Mouse (Mus musculus) embryonic fibroblast, embryonic 13.5 days (primary cell): Measurements from ENCODE around the gene Myoc. TPM values are rescaled to one million over a fixed set of nuclear protein-coding genes. Genes with fewer than 3 reads are reported as not detected.

ENCODE experiments used
- H3K27ac ChIP-seq: 2 replicates; pipeline ENCODE4 v1.5.1; 2012; ENCODE audit warnings: low read length, control low read depth, inconsistent platforms; ENCODE audit not compliant: insufficient read depth
- H3K4me1 ChIP-seq: 2 replicates; pipeline ENCODE4 v1.6.1; 2011; ENCODE audit warnings: low read length; ENCODE audit not compliant: control insufficient read depth, insufficient read depth
- H3K4me3 ChIP-seq: 2 replicates; pipeline ENCODE4 v1.5.1; 2011; ENCODE audit warnings: mild to moderate bottlenecking, control low read depth, low read length; ENCODE audit not compliant: insufficient read depth
- CTCF ChIP-seq: IDR thresholded peaks from 2 replicates; pipeline ENCODE4 v1.5.1; 2011; ENCODE audit warnings: mild to moderate bottlenecking, control low read depth, low read length, moderate library complexity, borderline replicate concordance; ENCODE audit not compliant: insufficient read depth
- POLR2A ChIP-seq: IDR thresholded peaks from 2 replicates; pipeline ENCODE4 v1.6.1; 2011; ENCODE audit warnings: low read depth, mild to moderate bottlenecking, control low read depth, low read length, moderate library complexity
- polyA plus RNA-seq: library from polyadenylated mRNA; stranded (reverse); fragments of >200 nt; gene quantifications from 2 replicates; pipeline ENCODE4 v1.2.4, GENCODE M21; 2011; ENCODE audit warnings: low read depth; ENCODE audit not compliant: missing spikeins, insufficient read length

Myoc gene
- polyA plus RNA-seq, 1 experiment = not detected

DNA sequence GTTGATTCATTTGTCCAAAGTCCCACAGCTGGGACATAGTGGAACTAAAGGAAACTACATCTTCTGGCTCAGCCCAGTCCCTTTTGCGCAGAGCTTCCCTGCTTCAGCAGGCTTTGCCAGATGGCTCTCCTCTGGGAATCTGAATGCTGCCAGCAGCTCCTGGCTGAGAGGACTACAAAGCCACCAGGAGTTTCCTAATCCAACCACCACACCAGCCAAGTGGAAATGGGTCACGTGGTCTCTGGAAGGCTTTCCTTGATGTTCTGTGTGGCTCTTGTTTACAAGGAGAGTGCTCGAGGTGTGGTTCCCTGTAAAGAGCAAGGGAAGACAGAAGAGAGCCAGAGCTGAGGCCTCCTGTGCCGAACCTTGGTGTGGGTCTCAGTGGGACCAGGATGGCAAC is 4.8 kb downstream of the Myoc start:
- Histone ChIP-seq H3K4me3 (no peak overlapping the region), H3K27ac (no peak overlapping the region), H3K4me1 (no peaks in the 10 kb centered on the region)
- no peak for TF ChIP-seq POLR2A
- TF ChIP-seq CTCF = no peak

DNA sequence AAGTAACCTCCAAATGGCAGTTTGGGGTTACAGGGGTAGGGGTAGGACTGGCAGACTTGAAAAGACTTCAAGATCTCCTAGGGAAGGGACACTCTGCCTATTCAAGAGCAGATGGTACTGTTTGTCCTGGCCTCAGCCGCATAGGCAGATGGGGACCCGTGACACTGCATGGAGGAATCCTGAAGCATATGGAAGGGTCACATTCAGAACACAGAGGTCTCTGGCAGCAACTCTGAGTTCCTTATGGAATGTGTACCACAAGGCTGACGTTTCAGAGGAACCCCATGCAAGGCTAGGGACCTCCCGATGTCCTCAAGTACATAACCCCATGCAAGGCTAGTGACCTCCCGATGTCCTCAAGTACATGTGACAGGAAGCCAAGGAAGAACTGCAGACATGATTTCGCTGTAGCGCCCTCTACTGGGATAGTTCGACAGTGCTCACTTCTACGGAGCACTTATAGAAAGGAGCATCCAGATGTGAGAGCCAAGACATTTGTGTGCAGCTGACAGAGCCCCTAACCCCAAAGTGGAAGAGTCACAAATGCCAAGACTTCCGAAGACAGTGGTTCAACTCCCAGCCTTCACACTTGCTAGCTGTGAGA is 7.2 kb downstream of the Myoc start:
- no peak overlapping the region for H3K4me3 ChIP-seq
- TF ChIP-seq POLR2A = no peak
- TF ChIP-seq CTCF = no peak
- no peaks in the 10 kb centered on the region for H3K4me1 ChIP-seq
- H3K27ac ChIP-seq = no peak overlapping the region

DNA sequence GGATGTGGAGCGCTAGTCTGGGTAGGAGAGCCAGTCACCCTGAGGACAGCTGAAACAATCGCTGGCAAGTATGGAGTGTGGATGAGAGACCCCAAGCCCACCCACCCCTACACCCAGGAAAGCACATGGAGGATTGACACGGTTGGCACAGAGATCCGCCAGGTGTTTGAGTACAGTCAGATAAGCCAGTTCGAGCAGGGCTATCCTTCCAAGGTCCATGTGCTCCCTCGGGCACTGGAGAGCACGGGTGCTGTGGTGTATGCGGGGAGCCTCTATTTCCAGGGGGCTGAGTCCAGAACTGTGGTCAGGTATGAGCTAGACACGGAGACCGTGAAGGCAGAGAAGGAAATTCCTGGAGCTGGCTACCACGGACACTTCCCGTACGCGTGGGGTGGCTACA is 9.5 kb downstream of the Myoc start:
- no peak for TF ChIP-seq CTCF
- no peak for TF ChIP-seq POLR2A

DNA sequence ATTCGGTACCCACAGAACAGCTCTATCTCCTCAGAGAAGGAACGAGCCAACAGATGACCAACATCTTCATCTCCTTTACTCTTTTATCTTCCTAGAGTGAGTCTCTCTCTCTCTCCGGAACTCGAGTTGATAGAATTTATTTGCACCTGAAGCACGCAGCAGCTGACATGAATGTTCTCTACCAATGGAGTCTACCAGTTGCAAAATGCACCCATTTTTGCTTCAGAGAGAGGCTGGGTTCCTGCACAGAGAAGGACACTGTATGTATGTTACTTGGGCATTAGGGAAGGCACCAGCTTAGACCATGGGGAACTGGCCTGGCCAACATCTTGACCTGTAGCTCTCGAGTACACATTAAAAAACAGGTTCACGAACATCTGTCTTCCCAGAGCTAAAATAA is 19.2 kb downstream of the Myoc start, which contains the start of gene Myocos:
Gene Myocos (minus strand): TSS at position 101 of the 400 bp plus-strand sequence.
- no peak within 1 kb of the TSS for H3K4me3 ChIP-seq

More for the DNA sequence above, 9.5 kb downstream of the Myoc start:
- no peak overlapping the region for H3K4me3 ChIP-seq
- H3K4me1 ChIP-seq = no peaks in the 10 kb centered on the region
- H3K27ac ChIP-seq = no peak overlapping the region

DNA sequence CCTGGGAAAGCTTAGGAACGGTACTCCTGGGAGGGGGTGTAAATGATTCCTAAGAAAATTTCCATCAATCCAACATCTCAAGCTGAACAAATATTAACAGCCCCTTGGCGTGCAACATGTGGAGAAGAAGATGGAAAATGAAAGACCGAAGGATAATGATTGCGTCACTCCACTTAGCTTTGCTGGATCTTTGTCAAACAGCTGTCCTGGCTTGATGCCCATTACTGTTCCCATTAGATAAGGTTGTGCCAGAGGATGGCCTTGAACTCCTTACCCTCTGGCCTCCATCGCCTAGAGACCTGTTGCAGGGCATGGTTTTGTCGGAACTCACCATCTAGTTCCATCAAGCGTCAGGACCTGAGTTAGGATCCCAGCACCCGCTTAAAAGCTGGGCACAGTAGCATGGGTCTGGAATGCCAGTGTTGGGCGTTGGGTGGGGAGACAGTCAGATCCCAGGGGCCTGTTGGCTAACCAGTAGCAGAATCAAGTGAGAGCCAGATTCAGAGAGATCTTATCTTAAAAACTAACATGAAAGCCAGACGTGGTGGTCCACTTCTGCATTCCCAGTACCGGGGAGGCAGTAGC is 21.4 kb downstream of the Myoc start:
- Histone ChIP-seq H3K27ac (no peak overlapping the region), H3K4me1 (no peaks in the 10 kb centered on the region), H3K4me3 (no peak overlapping the region)
- TF ChIP-seq CTCF = no peak
- TF ChIP-seq POLR2A = no peak

More for the DNA sequence above, 19.2 kb downstream of the Myoc start, which contains the start of gene Myocos:
- Histone ChIP-seq H3K4me1 (no peaks in the 10 kb centered on the region), H3K27ac (no peak within 1 kb of the TSS)
- TF ChIP-seq CTCF (no peak), POLR2A (no peak)

DNA sequence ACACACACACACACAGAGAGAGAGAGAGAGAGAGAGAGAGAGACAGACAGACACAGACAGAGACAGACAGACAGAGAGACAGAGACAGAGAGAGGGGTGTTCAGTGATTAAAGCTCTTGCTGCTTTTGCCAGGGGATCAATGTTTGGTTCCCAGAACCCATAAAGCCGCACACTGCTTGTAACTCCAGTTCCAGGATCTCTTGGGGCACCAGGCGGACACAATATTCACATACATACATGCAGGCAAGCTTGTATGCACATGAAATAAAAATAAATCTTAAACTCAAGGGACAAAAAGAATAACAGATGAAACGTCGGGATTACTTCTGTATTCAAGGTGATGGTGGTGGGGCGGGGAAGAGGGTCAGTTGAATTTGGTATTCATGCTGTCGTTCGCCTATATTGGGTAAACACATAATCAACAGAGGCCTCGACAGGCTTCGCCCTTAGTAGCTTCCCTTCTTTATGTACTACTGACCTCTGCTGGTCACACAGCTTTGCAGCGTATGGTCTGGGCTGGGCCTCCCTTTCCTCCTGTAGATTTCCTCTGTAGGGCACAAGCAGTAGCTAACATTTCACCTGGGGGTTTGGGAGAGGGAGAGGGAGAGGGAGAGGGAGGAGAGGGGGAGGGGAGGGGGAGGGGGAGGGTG is 26.0 kb downstream of the Myoc start:
- Histone ChIP-seq H3K4me1 (no peaks in the 10 kb centered on the region), H3K4me3 (no peak overlapping the region), H3K27ac (no peak overlapping the region)
- no peak for TF ChIP-seq POLR2A
- peak; percentile 79; the same call in 1 of the 2 replicates for TF ChIP-seq CTCF

DNA sequence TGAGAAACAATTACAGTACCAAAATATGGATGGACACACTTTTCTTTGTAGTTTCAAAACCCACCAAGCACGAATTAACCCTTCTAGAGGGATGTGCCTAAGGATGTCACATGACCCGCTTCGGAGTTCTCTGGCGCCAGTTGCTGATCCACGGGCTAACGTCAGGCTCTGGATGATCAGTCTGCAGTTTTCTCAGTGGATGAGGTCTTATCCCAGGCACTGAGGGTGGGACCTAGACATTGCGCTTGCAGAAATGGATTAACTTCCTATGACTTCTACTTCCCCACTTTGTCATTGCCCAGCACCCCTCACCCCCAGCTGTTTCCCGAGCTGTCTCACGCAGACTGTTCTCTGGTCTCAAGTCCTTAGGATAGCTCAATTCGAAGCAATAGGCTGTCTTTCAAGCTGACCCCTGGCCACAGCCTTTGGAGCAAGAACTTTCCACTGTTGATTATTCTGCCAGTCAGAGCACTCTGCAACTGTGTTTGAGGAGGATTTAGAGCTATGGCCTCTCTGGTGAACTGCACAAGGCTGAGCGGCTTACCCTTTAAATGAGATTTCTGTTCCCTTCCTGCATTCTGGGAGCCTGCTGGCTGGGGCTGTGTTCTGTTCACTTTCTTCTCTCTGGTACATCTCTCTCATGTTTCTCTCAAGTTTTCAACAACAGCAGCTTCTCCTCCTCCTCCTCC is 26.7 kb downstream of the Myoc start:
- Histone ChIP-seq H3K27ac (peak overlapping the region; percentile 39; the same call in 1 of the 2 replicates), H3K4me1 (no peaks in the 10 kb centered on the region), H3K4me3 (no peak overlapping the region)
- no peak for TF ChIP-seq CTCF
- TF ChIP-seq POLR2A = 0 out of 2 replicates have a peak, but pooled peaks have one; percentile 40

DNA sequence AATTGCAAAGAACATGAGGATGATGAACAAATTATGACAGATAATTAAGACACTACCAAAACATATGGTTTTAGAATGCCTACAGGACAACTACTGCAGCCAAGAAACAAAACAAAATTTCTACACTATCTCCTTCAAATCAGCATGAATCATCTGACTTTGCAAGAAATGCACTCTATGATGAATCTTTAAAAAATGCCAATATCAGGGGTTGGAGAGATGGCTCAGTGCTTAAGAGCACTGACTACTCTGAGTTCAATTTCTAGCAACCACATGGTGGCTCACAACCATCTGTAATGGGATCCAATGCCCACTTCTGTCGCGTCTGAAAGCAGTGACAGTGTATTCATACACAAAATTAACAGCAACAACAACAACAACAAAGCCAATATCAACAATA is 54.8 kb downstream of the Myoc start:
- Histone ChIP-seq H3K4me1 (no peaks in the 10 kb centered on the region; the same call in 1 of the 2 replicates), H3K27ac (no peak overlapping the region), H3K4me3 (no peak overlapping the region)
- no peak for TF ChIP-seq POLR2A
- no peak for TF ChIP-seq CTCF

DNA sequence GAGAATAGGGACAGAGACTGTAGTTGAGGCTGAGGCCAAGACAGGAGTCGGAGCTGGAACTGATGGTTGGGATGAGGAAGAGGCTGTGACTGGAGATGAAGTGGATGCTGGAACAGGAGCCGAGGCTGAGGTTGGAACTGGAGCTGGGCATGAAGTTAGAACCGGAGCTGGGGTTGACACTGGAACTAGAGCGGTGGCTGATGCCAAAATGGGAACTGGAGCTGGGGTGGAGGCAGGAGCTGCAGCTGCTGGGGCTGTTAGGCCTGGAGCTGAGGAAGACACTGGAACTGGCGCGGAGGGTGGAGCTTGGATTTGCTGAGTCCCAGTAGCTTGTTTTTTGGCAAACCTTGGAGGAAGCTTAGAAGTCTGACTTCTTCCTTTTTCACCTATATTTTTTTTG is 58.9 kb downstream of the Myoc start:
- H3K4me3 ChIP-seq = no peak overlapping the region
- no peaks in the 10 kb centered on the region; the same call in 1 of the 2 replicates for H3K4me1 ChIP-seq
- TF ChIP-seq CTCF = no peak
- TF ChIP-seq POLR2A = no peak

More for the DNA sequence above, 58.9 kb downstream of the Myoc start:
- H3K27ac ChIP-seq = no peak overlapping the region

Other genes with a start within 250 kb of the Myoc start
- 9.0 and 11.7 TPM in 2 replicates for gene Dnm3, start 161.1 kb upstream of the Myoc start, polyA plus RNA-seq
- 9.2 and 11.5 TPM in 2 replicates for gene Mettl13, start 90.6 kb upstream of the Myoc start, polyA plus RNA-seq
- gene Vamp4, start 68.6 kb upstream of the Myoc start, polyA plus RNA-seq = 41.6 and 54.9 TPM in 2 replicates
- gene Myocos, start 19.1 kb downstream of the Myoc start, polyA plus RNA-seq = not detected in 2 replicates
- 183 and 206 TPM in 2 replicates for gene Prrc2c, start 101.4 kb downstream of the Myoc start, polyA plus RNA-seq
- not detected in 2 replicates for gene Fmo4, start 174.8 kb downstream of the Myoc start, polyA plus RNA-seq
- 0.67 and 3.8 TPM in 2 replicates for gene Fmo1, start 227.5 kb downstream of the Myoc start, polyA plus RNA-seq